Mouse (Mus musculus) embryonic fibroblast, embryonic 13.5 days (primary cell): ENCODE measurements around the gene H2al1j.
"Not testable (repeated sequence)": the region's sequence is repeated elsewhere in the genome, so short reads cannot be mapped to it uniquely, and the experiment has no call there.

Experiments
- CTCF ChIP-seq: IDR thresholded peaks from 2 replicates; pipeline ENCODE4 v1.5.1; 2011; ENCODE audit warnings: mild to moderate bottlenecking, control low read depth, low read length, moderate library complexity, borderline replicate concordance; ENCODE audit not compliant: insufficient read depth
- POLR2A ChIP-seq: IDR thresholded peaks from 2 replicates; pipeline ENCODE4 v1.6.1; 2011; ENCODE audit warnings: low read depth, mild to moderate bottlenecking, control low read depth, low read length, moderate library complexity

GRCm38 (mm10) chrX:11308524-11308923 lies 19.1 kb upstream of the H2al1j start, which contains the start of gene H2al1d:
- TF ChIP-seq POLR2A, CTCF: not testable (repeated sequence)
